Mouse (Mus musculus) intestine, embryonic 16.5 days (tissue): ENCODE results near the gene Slc20a1. TPM values are rescaled to one million over a fixed set of nuclear protein-coding genes. Genes with fewer than 3 reads are reported as not detected.

Experiments used
- ATAC-seq: fragments of 200-750 bp; cut with Nextera tagmentation; 2 replicates; pipeline ENCODE4 v1.8.0; 2017; ENCODE audit warnings: moderate TSS enrichment, moderate library complexity
- H3K27ac ChIP-seq: fragments of 300-500 bp; sonication (generic); 2 replicates; pipeline ENCODE4 v1.5.1; 2014; ENCODE audit warnings: mild to moderate bottlenecking, low read length
- H3K27me3 ChIP-seq: fragments of 300-500 bp; sonication (generic); replicated peaks from 2 replicates; pipeline ENCODE4 v1.6.1; 2014; ENCODE audit warnings: low read length, control low read depth, mixed read lengths; ENCODE audit not compliant: control insufficient read depth, insufficient read depth
- H3K36me3 ChIP-seq: fragments of 300-500 bp; sonication (generic); 2 replicates; pipeline ENCODE4 v1.6.1; 2014; ENCODE audit warnings: low read length, control low read depth; ENCODE audit not compliant: control insufficient read depth, insufficient read depth
- H3K4me1 ChIP-seq: fragments of 300-500 bp; sonication (generic); 2 replicates; pipeline ENCODE4 v1.6.1; 2014; ENCODE audit warnings: low read length, control low read depth, mixed read lengths; ENCODE audit not compliant: control insufficient read depth, insufficient read depth
- H3K4me2 ChIP-seq: fragments of 300-500 bp; sonication (generic); 2 replicates; pipeline ENCODE4 v1.6.1; 2014; ENCODE audit warnings: low read depth, low read length, control low read depth
- H3K4me3 ChIP-seq: fragments of 300-500 bp; sonication (generic); 2 replicates; pipeline ENCODE4 v1.5.1; 2014; ENCODE audit warnings: mild to moderate bottlenecking, low read length
- H3K9ac ChIP-seq: fragments of 300-500 bp; sonication (generic); 2 replicates; pipeline ENCODE4 v1.6.1; 2014; ENCODE audit warnings: low read depth, low read length
- H3K9me3 ChIP-seq: fragments of 300-500 bp; sonication (generic); 2 replicates; pipeline ENCODE4 v1.6.1; 2016; ENCODE audit warnings: low read length, control low read depth; ENCODE audit not compliant: control insufficient read depth
- WGBS: fragments of 180-500 bp; shearing (Covaris S2); extraction: QIAGEN DNeasy Blood & Tissue Kit; methylation state at CpG from one replicate; pipeline ENCODE4 v1.1.7; 2014; 5-methylcytosine and 5-hydroxymethylcytosine counted together
- polyA plus RNA-seq: library from polyadenylated mRNA; unstranded; fragments of >200 nt; fragmentation: Nextera tagmentation; extraction: Ambion mirVana; gene quantifications from 2 replicates; pipeline ENCODE4 v1.2.1, GENCODE M21; 2015

Slc20a1 gene
- polyA plus RNA-seq, 1 experiment from 2014 or later = 30.4 TPM

DNA sequence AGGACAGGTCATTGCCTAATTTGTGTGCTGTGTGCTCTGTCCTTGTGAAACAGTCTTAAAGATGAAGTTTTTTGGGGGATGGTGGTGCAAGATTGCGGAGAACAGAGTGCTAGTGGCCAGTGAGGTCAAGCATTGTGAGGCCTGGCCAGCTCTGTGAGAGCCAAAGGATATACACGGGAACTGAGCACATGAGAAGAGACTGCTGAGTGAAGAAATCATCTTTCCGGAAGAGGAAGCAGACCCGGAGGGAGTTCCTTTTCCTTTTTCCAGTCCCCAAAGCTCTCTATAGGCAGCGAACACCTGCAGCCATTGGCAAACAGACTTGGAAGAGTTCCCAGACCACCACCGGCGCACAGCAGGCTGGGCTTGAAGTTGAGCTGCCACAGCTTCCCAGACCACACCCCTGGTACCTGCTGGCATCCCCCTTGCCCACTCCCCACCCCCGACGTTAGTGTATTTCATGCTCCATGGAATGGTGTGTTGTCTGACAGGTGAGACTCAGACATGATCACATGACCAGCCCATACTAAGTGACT, 22.6 kb downstream of the Slc20a1 start:
- ATAC-seq = no peak
- Histone ChIP-seq H3K36me3 (no peaks in the 10 kb centered on the region), H3K4me3 (no peak overlapping the region), H3K27ac (no peak overlapping the region), H3K4me1 (peaks cover 9% of the 10 kb centered on the region; the same call in 1 of the 2 replicates), H3K9ac (no peak overlapping the region), H3K27me3 (no peaks in the 10 kb centered on the region), H3K9me3 (no peaks in the 10 kb centered on the region), H3K4me2 (no peak overlapping the region)
- WGBS = 75% methylated on average over 9 of the region's 9 CpGs

DNA sequence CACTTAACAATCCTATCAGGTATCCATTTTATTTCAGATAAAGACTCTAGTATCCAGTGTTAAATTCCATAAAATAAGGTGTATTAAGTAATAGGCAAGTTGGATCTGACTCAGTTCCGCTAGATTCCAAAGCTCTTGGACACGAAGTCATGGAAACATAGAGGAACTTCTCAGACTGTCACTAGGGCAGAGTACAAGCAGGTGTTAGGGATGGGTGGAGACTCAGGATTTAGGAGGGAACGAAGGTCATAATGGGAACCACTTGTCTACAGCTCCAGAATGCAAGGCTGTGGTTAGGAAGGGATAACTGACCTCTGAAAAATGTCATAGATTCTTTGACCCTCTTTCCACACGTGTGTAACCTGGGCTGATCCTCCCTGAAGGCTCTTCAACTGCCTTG, 25.6 kb downstream of the Slc20a1 start:
- H3K27me3 ChIP-seq = no peaks in the 10 kb centered on the region
- no peaks in the 10 kb centered on the region for H3K4me1 ChIP-seq
- no peak overlapping the region for H3K4me2 ChIP-seq
- H3K9me3 ChIP-seq = no peaks in the 10 kb centered on the region
- H3K4me3 ChIP-seq = no peak overlapping the region
- H3K27ac ChIP-seq = no peak overlapping the region
- WGBS = 55% methylated on average over 4 of the region's 4 CpGs
- peak; percentile 50 for ATAC-seq
- no peaks in the 10 kb centered on the region for H3K36me3 ChIP-seq
- H3K9ac ChIP-seq = no peak overlapping the region

DNA sequence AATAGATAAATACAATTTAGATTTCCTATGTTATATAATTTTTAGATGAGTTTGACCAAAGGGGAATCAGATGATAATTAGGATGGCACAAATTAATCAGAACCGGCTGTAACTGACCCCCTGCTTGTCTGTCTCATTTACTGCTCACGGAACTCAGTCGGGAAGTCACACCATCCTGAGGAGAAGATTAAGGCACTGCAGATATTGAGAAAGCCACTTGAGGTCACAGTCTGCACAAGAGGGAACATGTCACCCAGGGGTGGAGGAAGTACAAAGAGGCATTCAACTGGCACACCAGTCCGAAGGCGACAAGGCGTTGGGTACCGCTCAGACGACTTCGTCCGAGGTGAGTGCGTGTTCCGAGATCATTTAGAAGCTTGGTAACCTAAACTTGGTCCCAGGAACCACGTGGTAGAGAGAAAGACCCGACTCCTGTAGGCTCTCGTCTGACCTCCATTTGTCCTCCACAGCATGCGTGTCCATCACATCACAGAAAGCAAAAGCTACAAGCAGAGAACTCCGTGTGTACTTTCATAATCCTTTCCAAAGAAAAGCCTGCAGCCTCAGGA, 26.8 kb downstream of the Slc20a1 start:
- 91% methylated on average over 17 of the region's 17 CpGs for whole genome bisulfite sequencing
- no peak overlapping the region for H3K27ac ChIP-seq
- H3K4me3 ChIP-seq = no peak overlapping the region
- H3K36me3 ChIP-seq = no peaks in the 10 kb centered on the region
- H3K9me3 ChIP-seq = no peaks in the 10 kb centered on the region
- no peak overlapping the region for H3K4me2 ChIP-seq
- no peaks in the 10 kb centered on the region for H3K27me3 ChIP-seq
- no peak for ATAC-seq
- H3K9ac ChIP-seq = no peak overlapping the region
- H3K4me1 ChIP-seq = no peaks in the 10 kb centered on the region

DNA sequence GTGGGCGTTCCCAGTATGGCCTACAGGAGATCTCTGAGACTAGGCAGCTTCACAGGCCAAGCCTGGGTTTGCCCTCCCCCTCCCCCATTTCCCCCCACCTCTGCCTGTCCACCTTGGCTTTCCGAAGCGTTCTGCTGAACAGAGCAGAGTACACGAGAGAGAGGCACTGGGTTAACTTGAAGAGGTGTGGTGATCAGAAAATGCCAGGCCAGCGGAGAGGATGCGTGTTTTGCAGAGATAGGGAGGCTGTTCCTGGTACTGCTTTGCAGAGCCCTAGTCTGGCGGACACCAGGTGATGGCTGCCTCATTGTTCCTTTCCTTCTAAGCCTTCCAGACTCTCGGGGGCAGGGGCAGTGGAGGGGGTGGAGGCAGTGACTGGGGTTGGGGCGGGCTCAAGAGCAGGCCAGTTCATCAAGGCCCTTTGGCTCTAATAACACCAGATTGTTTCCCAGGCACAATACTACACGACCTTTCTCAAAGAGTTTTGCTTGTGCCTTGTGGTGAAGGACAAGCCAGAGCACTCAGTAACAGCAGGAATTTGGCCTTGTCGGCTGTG, 27.8 kb downstream of the Slc20a1 start:
- no peak overlapping the region for H3K9ac ChIP-seq
- no peak overlapping the region for H3K4me3 ChIP-seq
- no peak overlapping the region for H3K4me2 ChIP-seq
- ATAC-seq = peak; percentile 78
- no peaks in the 10 kb centered on the region for H3K9me3 ChIP-seq
- H3K27me3 ChIP-seq = no peaks in the 10 kb centered on the region
- H3K36me3 ChIP-seq = no peaks in the 10 kb centered on the region
- no peak overlapping the region for H3K27ac ChIP-seq
- no peaks in the 10 kb centered on the region for H3K4me1 ChIP-seq
- WGBS = 64% methylated on average over 11 of the region's 11 CpGs

DNA sequence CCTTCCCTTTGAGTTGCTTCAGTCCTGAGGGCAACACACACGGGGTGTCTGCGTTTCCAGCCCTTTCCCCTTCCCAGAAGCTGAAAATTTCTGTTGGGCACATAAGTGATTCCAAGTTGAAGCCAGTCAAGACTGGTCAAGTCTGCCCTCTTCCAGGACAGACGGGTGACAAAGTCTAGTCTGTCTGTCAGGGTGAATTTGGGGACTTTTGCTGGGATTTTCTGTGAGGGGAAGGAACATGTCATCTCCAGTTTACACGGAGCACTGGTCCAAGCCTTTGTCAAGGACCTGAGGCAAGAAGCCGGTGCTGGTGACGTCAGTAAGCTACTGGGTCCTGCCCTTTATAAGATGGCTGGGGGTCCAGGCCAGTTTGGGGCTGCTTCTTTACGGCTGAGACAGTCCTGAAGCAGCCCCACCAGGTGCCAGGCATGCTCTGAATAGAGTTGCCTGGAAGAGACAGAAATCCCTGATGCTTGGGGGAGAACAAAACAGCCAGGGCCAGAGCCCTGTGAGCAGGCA, 28.5 kb downstream of the Slc20a1 start:
- Histone ChIP-seq H3K27me3 (no peaks in the 10 kb centered on the region), H3K36me3 (no peaks in the 10 kb centered on the region), H3K9ac (no peak overlapping the region), H3K4me3 (no peak overlapping the region), H3K9me3 (no peaks in the 10 kb centered on the region), H3K27ac (no peak overlapping the region), H3K4me1 (no peaks in the 10 kb centered on the region), H3K4me2 (no peak overlapping the region)
- WGBS = 85% methylated on average over 7 of the region's 7 CpGs
- ATAC-seq = no peak

DNA sequence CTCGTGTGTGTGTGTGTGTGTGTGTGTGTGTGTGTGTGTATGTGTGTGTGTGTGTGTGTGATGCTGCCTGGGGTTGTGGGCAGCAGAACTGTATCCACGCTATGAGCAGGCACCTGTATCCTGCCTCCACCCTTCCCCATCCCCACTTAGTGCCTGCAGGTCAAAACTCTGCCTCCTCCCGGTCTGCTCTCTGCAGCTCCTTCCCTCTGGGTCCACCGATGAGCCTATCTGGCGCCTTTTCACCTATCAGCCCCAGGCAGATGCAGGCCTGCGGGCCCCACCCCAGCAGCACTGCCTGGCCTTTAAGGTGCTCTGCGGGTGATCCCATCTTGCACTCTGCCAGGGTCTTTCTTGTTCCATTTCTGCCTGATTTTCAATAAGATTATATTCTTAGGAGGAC, 29.1 kb downstream of the Slc20a1 start:
- no peak overlapping the region for H3K4me3 ChIP-seq
- H3K9ac ChIP-seq = no peak overlapping the region
- H3K4me2 ChIP-seq = no peak overlapping the region
- H3K27ac ChIP-seq = no peak overlapping the region
- H3K36me3 ChIP-seq = no peaks in the 10 kb centered on the region
- no peaks in the 10 kb centered on the region; the same call in 1 of the 2 replicates for H3K4me1 ChIP-seq
- 62% methylated on average over 5 of the region's 7 CpGs for WGBS
- ATAC-seq = peak; percentile 60
- H3K9me3 ChIP-seq = no peaks in the 10 kb centered on the region
- H3K27me3 ChIP-seq = no peaks in the 10 kb centered on the region

DNA sequence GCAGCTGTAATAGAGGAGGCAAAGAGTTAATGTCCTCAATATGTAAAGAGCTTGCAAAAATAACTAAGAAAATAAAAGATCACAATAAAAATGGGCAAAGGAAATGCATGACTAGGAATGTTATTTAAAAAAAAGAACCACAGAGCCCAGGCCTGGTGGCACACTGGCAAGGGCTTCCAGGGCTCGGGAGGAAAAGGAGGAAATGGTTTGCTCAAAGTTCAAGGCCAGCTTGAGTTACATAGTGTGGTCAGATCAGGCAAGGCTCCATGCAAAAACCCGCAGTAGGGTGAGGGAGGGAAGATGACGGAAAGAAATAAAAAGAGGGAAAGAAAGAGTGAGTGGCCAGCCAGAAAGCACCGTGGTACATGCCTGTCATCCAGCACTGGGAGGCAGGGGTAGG, 30.0 kb downstream of the Slc20a1 start:
- Histone ChIP-seq H3K4me2 (no peak overlapping the region), H3K9me3 (no peaks in the 10 kb centered on the region), H3K9ac (no peak overlapping the region), H3K4me1 (no peaks in the 10 kb centered on the region; the same call in 1 of the 2 replicates), H3K4me3 (no peak overlapping the region), H3K36me3 (no peaks in the 10 kb centered on the region), H3K27me3 (no peaks in the 10 kb centered on the region), H3K27ac (no peak overlapping the region)
- no peak for ATAC-seq
- WGBS = 82% methylated on average over 4 of the region's 4 CpGs

DNA sequence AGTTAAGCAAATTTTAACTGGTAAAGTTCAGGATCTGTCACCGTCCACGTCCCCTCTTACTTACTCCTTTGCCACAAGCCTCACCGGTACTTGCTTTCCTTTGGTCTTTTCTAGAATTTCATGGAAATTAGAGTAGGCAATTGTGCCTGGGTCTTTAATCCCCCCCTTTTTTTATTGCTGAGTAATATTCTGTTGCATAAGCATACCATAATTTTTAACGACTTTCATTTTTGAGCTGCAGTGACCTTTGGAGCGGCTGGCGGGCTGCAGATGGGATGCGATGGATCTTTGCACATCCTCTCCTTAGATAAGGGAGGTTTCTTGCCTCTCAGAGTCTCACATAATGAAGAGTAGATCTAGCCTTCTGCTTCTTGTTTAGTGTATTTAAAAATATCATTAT, 30.8 kb downstream of the Slc20a1 start:
- ATAC-seq = no peak
- Histone ChIP-seq H3K4me1 (peaks cover 2% of the 10 kb centered on the region; the same call in 1 of the 2 replicates), H3K4me2 (no peak overlapping the region), H3K36me3 (no peaks in the 10 kb centered on the region), H3K9me3 (no peaks in the 10 kb centered on the region), H3K27ac (no peak overlapping the region), H3K27me3 (no peaks in the 10 kb centered on the region), H3K9ac (no peak overlapping the region), H3K4me3 (no peak overlapping the region)
- 74% methylated on average over 7 of the region's 7 CpGs for WGBS

DNA sequence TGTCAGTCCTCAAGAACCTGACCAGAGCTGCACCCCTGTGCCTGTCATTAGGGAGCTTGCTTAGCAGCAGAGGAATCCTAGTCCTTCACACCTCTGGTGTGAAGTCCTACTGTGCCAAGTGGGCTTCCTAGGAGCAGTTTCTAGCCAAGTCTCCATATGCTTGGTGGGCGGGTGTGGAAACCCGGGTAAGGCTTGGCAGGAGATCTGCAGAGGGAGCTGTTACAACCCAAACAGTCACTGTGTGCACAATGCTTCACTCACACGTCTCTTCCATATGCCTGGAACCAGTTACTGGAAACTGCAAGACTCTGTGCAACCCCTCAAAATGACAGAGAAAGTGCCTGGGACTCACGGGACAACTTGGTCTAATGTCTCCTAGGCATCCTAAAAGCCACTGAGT, 33.5 kb downstream of the Slc20a1 start:
- Histone ChIP-seq H3K36me3 (no peaks in the 10 kb centered on the region), H3K27me3 (no peaks in the 10 kb centered on the region), H3K9me3 (no peaks in the 10 kb centered on the region), H3K4me3 (no peak overlapping the region), H3K27ac (no peak overlapping the region), H3K4me2 (no peak overlapping the region), H3K9ac (no peak overlapping the region), H3K4me1 (peaks cover 2% of the 10 kb centered on the region; the same call in 1 of the 2 replicates)
- ATAC-seq = peak; percentile 51
- 48% methylated on average over 4 of the region's 4 CpGs for WGBS
